Mouse (Mus musculus) heart, embryonic 12.5 days (tissue): Measurements from ENCODE around the gene Atg4b. TPM values are rescaled to one million over a fixed set of nuclear protein-coding genes. Genes with fewer than 3 reads are reported as not detected.

ENCODE experiments used
- ATAC-seq: fragments of 200-750 bp; cut with Nextera tagmentation; 2 replicates; pipeline ENCODE4 v1.8.0; 2017; ENCODE audit warnings: moderate TSS enrichment, moderate library complexity; ENCODE audit not compliant: insufficient number of reproducible peaks, low FRiP score
- H3K27ac ChIP-seq: fragments of 300-500 bp; sonication (generic); 2 replicates; pipeline ENCODE4 v1.5.1; 2016; ENCODE audit warnings: mild to moderate bottlenecking, moderate library complexity; ENCODE audit not compliant: poor library complexity, severe bottlenecking
- H3K27me3 ChIP-seq: fragments of 300-500 bp; sonication (generic); replicated peaks from 2 replicates; pipeline ENCODE4 v1.6.1; 2016; ENCODE audit warnings: mild to moderate bottlenecking, moderate library complexity
- H3K36me3 ChIP-seq: fragments of 300-500 bp; sonication (generic); 2 replicates; pipeline ENCODE4 v1.6.1; 2016; ENCODE audit warnings: mild to moderate bottlenecking, moderate library complexity
- H3K4me1 ChIP-seq: fragments of 300-500 bp; sonication (generic); replicated peaks from 2 replicates; pipeline ENCODE4 v1.6.1; 2016; ENCODE audit warnings: mild to moderate bottlenecking
- H3K4me2 ChIP-seq: fragments of 300-500 bp; sonication (generic); 2 replicates; pipeline ENCODE4 v1.6.1; 2016; ENCODE audit warnings: mild to moderate bottlenecking, moderate library complexity
- H3K4me3 ChIP-seq: fragments of 300-500 bp; sonication (generic); 2 replicates; pipeline ENCODE4 v1.5.1; 2016; ENCODE audit warnings: mild to moderate bottlenecking
- H3K9ac ChIP-seq: fragments of 300-500 bp; sonication (generic); 2 replicates; pipeline ENCODE4 v1.6.1; 2016; ENCODE audit warnings: mild to moderate bottlenecking, moderate library complexity
- H3K9me3 ChIP-seq: fragments of 300-500 bp; sonication (generic); replicated peaks from 2 replicates; pipeline ENCODE4 v1.6.1; 2016; ENCODE audit warnings: mild to moderate bottlenecking, moderate library complexity
- WGBS: fragments of 180-500 bp; shearing (Covaris S2); methylation state at CpG from one replicate; pipeline ENCODE4 v1.1.7; 2016; 5-methylcytosine and 5-hydroxymethylcytosine counted together
- polyA plus RNA-seq: library from polyadenylated mRNA; unstranded; fragments of >200 nt; fragmentation: Nextera tagmentation; extraction: Ambion mirVana; gene quantifications from 2 replicates; pipeline ENCODE4 v1.2.1, GENCODE M21; 2016

The Atg4b gene
- polyA plus RNA-seq, 1 experiment from 2014 or later, result 68.1 TPM

GRCm38 (mm10) chr1:93800670-93801503 lies 49.6 kb downstream of the Atg4b start:
- H3K27ac ChIP-seq, result peak overlapping the region; percentile 84; the same call in 1 of the 2 replicates
- ATAC-seq, result no peak
- H3K4me3 ChIP-seq, result peak overlapping the region; percentile 82
- no peaks in the 10 kb centered on the region for H3K9me3 ChIP-seq
- H3K27me3 ChIP-seq, result no peaks in the 10 kb centered on the region
- H3K4me2 ChIP-seq, result peak overlapping the region; percentile 79
- peaks cover 37% of the 10 kb centered on the region for H3K4me1 ChIP-seq
- H3K9ac ChIP-seq, result peak overlapping the region; percentile 85
- 70% methylated on average over 21 of the region's 21 CpGs for whole genome bisulfite sequencing
- peaks cover 35% of the 10 kb centered on the region for H3K36me3 ChIP-seq

GRCm38 (mm10) chr1:93801741-93802238 lies 50.5 kb downstream of the Atg4b start, which contains the start of gene Dtymk:
Dtymk (minus strand) TSS chr1:93801934.
- WGBS, result under 1% methylated on average over 42 of the region's 42 CpGs
- peak; percentile 74 for ATAC-seq
- H3K4me2 ChIP-seq, result peak within 1 kb of the TSS; percentile 79
- H3K4me1 ChIP-seq, result peaks cover 32% of the 10 kb centered on the region
- H3K36me3 ChIP-seq, result peaks cover 41% of the 10 kb centered on the region
- no peaks in the 10 kb centered on the region for H3K27me3 ChIP-seq
- peak within 1 kb of the TSS; percentile 84 for H3K27ac ChIP-seq
- H3K9ac ChIP-seq, result peak within 1 kb of the TSS; percentile 85
- H3K9me3 ChIP-seq, result no peaks in the 10 kb centered on the region
- peak within 1 kb of the TSS; percentile 82 for H3K4me3 ChIP-seq

GRCm38 (mm10) chr1:93802771-93803170 lies 51.5 kb downstream of the Atg4b start:
- Histone ChIP-seq H3K27me3 (no peaks in the 10 kb centered on the region), H3K4me1 (peaks cover 32% of the 10 kb centered on the region), H3K4me3 (peak overlapping the region; percentile 73; the same call in 1 of the 2 replicates), H3K9me3 (no peaks in the 10 kb centered on the region), H3K36me3 (peaks cover 43% of the 10 kb centered on the region), H3K9ac (no peak overlapping the region), H3K4me2 (peak overlapping the region; percentile 84; the same call in 1 of the 2 replicates), H3K27ac (peak overlapping the region; percentile 84; the same call in 1 of the 2 replicates)
- WGBS, result 84% methylated on average over 5 of the region's 5 CpGs
- ATAC-seq, result no peak

GRCm38 (mm10) chr1:93803556-93804507 lies 52.5 kb downstream of the Atg4b start, which contains the start of gene Ing5:
Ing5 (plus strand) TSS chr1:93803965.
- no peaks in the 10 kb centered on the region for H3K27me3 ChIP-seq
- peak within 1 kb of the TSS; percentile 85 for H3K9ac ChIP-seq
- under 1% methylated on average over 87 of the region's 94 CpGs for WGBS
- peak within 1 kb of the TSS; percentile 84 for H3K4me2 ChIP-seq
- H3K9me3 ChIP-seq, result no peaks in the 10 kb centered on the region
- ATAC-seq, result peak; percentile 96
- H3K36me3 ChIP-seq, result peaks cover 43% of the 10 kb centered on the region
- peak within 1 kb of the TSS; percentile 73 for H3K4me3 ChIP-seq
- peaks cover 32% of the 10 kb centered on the region for H3K4me1 ChIP-seq
- peak within 1 kb of the TSS; percentile 97 for H3K27ac ChIP-seq

GRCm38 (mm10) chr1:93804818-93805217 lies 53.5 kb downstream of the Atg4b start:
- peak overlapping the region; percentile 73 for H3K4me3 ChIP-seq
- H3K27ac ChIP-seq, result peak overlapping the region; percentile 97
- 39% methylated on average over 4 of the region's 4 CpGs for WGBS
- H3K9me3 ChIP-seq, result no peaks in the 10 kb centered on the region
- H3K9ac ChIP-seq, result peak overlapping the region; percentile 66
- H3K4me1 ChIP-seq, result peaks cover 32% of the 10 kb centered on the region
- H3K4me2 ChIP-seq, result peak overlapping the region; percentile 84
- no peaks in the 10 kb centered on the region for H3K27me3 ChIP-seq
- no peak for ATAC-seq
- H3K36me3 ChIP-seq, result peaks cover 40% of the 10 kb centered on the region

- Histone ChIP-seq H3K27ac (peak overlapping the region; percentile 97), H3K4me3 (0 out of 2 replicates have a peak overlapping the region, but pooled peaks have one; percentile 8)
Measured at GRCm38 (mm10) chr1:93805221-93805951, 54.1 kb downstream of the Atg4b start.

GRCm38 (mm10) chr1:93808871-93809270 lies 57.6 kb downstream of the Atg4b start:
- WGBS, result 87% methylated on average over 4 of the region's 4 CpGs
- Histone ChIP-seq H3K27ac (no peak overlapping the region), H3K27me3 (no peaks in the 10 kb centered on the region), H3K4me1 (peaks cover 16% of the 10 kb centered on the region), H3K9me3 (no peaks in the 10 kb centered on the region), H3K4me3 (no peak overlapping the region), H3K36me3 (peaks cover 71% of the 10 kb centered on the region), H3K9ac (no peak overlapping the region), H3K4me2 (no peak overlapping the region)
- no peak for ATAC-seq

More at GRCm38 (mm10) chr1:93805221-93805951, 54.1 kb downstream of the Atg4b start:
- peaks cover 32% of the 10 kb centered on the region for H3K4me1 ChIP-seq
- no peaks in the 10 kb centered on the region for H3K9me3 ChIP-seq
- no peaks in the 10 kb centered on the region for H3K27me3 ChIP-seq
- H3K4me2 ChIP-seq, result peak overlapping the region; percentile 84
- peak overlapping the region; percentile 66 for H3K9ac ChIP-seq
- 63% methylated on average over 5 of the region's 5 CpGs for WGBS
- no peak for ATAC-seq
- peaks cover 41% of the 10 kb centered on the region for H3K36me3 ChIP-seq

GRCm38 (mm10) chr1:93810011-93810410 lies 58.7 kb downstream of the Atg4b start:
- H3K9me3 ChIP-seq, result no peaks in the 10 kb centered on the region
- H3K27ac ChIP-seq, result no peak overlapping the region
- H3K4me3 ChIP-seq, result no peak overlapping the region
- H3K27me3 ChIP-seq, result no peaks in the 10 kb centered on the region
- no peak for ATAC-seq
- 99% methylated on average over 3 of the region's 3 CpGs for WGBS
- H3K4me1 ChIP-seq, result peaks cover 10% of the 10 kb centered on the region
- peaks cover 82% of the 10 kb centered on the region for H3K36me3 ChIP-seq
- no peak overlapping the region for H3K9ac ChIP-seq
- H3K4me2 ChIP-seq, result no peak overlapping the region

- H3K27me3 ChIP-seq, result no peaks in the 10 kb centered on the region
- H3K27ac ChIP-seq, result no peak overlapping the region
- no peak for ATAC-seq
- no peaks in the 10 kb centered on the region for H3K9me3 ChIP-seq
- no peak overlapping the region for H3K4me2 ChIP-seq
- 80% methylated on average over 8 of the region's 8 CpGs for WGBS
- H3K36me3 ChIP-seq, result peaks cover 90% of the 10 kb centered on the region
- no peak overlapping the region for H3K4me3 ChIP-seq
- no peaks in the 10 kb centered on the region for H3K4me1 ChIP-seq
- H3K9ac ChIP-seq, result no peak overlapping the region
Measured at GRCm38 (mm10) chr1:93811495-93812039, 60.3 kb downstream of the Atg4b start.
